Mouse (Mus musculus): ENCODE data around the gene Adh7.
A peak's percentile ranks its signal among the peaks of the same experiment; 100 is the strongest.

The Adh7 gene

DNA sequence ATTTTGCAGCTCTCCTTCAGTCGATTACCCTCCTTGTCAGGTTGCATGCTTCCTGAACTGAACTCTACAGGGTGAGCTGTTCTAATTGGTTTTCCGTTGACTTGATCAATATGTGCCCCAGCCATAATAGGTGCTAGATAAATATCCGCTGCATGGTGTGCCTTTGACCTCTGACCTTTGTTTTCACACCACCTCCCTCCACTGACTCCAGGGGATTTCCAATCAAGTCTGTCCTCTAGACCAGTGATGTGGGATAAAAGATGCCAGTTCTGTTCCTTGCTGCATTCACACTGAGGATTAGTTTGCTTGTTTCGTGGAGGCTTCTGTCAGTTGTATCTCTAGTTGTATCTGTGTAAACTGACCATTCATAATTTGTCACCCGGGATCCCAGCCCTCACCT lies 36.6 kb downstream of the Adh7 start:
- DNase-seq (ENCODE audit: low read depth, low spot score) = no peak

DNA sequence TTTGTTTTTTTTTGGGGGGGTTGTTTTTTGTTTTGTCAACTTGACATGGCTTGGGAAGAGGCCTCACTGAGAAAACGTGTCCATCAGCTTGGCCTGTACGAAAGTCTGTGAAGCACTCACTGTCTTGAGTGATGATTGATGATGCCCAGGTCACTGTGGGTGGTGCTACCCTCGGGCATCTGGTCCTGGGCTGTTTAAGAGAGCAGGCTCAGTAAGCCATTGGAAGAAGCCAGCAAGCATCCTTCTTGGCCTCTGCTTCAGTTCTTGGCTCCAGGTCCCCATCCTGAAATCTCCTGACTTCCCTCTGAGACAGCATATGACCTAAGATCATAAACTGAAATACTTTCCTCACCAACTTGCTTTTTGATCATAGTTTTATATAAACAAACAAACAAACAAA lies 37.8 kb downstream of the Adh7 start:
- no peak for DNase-seq (ENCODE audit: low read depth, low spot score)

DNA sequence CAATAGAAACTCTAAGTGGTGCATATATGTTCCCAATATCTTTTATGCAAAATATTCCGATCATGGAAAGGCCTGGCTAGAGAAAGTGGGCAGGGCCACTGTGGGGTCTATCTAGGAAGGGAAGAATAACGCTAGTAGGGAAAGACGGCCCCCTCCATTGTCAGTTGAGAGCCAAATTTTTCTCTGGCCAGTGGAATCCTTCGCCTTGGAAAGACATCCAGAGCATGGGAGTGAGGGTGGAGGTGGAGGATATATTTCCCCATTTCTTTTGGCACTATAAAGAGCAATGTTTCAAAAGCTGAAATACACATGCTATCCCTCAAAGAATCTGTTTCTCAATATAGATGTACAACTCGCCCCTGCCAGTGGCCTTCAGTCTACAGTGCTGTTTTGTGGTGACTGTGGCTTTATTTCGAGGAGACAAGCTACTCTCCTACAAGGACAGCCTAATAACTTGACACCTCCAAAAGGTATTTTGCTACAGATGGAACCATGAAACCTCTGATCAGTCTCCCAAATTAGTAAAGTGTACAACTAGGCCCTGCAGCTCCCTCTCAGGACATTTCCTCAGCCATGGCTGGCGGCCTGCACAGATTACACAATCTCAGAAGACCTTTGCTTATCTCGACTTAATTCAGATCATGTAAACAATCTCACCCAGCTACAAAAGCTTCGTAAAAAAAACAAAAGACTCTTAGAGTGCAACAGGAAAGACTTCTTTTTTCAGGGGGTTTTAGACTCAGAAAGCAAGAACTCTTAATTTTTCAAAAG lies 38.4 kb downstream of the Adh7 start:
- no peak for DNase-seq (ENCODE audit: low read depth, low spot score)

DNA sequence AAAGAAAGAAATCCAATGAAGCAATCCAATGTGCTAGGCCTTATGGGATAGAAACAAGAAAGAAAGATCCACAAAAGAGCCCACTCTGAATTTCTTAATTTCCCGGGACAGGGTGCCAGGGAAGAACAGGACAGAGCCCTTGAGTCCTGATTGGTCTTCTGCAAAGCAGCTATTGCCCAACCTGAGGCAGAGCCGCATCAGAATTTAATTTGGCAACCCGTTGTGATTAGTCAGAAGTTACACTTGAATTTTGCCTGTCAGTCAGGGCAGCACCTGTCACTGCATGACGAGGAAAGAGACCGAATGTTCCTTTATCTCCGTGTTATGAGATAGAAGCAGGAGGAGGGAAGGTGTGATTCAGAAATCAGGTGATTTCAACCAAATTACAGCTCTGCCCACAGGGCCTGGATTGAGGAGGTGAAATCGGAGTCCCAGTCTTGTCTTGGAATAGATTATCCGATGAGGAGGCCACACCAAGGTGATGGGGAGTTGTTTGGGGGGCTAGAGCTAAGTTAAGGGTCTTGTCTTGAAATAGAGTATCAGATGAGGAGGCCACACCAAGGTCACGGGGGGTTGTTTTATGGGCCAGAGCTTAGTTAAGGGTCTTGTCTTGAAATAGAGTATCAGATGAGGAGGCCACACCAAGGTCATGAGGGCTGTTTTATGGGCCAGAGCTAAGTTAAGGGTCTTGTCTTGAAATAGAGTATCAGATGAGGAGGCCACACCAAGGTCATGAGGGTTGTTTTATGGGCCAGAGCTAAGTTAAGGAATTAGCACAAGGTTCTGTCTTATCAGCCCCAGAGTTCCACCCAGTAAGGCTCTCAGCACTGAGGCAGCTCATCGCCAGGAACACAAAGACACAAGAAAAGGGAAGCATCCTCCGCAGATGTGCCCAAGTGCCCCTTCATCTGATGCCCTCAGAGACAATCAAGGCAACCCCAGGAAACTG lies 43.4 kb downstream of the Adh7 start, which contains the start of gene Adh1:
Gene Adh1, plus strand, starts transcription at position 271 of the 949 bp plus-strand sequence.
- no peak for DNase-seq (ENCODE audit: low read depth, low spot score)

DNA sequence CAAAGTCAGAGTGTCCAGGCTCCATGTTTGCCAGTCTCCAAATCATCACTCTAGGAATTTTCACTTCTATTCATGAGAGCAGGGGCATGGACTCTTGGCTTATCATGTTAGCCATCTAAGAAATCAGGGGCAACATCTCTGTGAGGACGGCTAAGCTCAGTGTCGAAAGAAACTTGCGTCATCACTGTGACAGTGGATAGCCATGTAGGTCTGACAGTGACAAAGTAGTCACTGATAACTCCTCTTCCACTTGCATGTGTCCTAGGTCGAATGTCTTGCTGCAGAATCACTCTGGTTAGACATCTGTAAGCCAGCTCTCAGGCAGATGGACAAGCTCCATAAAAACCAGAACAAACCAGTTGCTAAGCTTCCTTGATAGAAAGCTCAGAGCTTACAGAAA lies 45.0 kb downstream of the Adh7 start:
- no peak for DNase-seq (ENCODE audit: low read depth, low spot score)

DNA sequence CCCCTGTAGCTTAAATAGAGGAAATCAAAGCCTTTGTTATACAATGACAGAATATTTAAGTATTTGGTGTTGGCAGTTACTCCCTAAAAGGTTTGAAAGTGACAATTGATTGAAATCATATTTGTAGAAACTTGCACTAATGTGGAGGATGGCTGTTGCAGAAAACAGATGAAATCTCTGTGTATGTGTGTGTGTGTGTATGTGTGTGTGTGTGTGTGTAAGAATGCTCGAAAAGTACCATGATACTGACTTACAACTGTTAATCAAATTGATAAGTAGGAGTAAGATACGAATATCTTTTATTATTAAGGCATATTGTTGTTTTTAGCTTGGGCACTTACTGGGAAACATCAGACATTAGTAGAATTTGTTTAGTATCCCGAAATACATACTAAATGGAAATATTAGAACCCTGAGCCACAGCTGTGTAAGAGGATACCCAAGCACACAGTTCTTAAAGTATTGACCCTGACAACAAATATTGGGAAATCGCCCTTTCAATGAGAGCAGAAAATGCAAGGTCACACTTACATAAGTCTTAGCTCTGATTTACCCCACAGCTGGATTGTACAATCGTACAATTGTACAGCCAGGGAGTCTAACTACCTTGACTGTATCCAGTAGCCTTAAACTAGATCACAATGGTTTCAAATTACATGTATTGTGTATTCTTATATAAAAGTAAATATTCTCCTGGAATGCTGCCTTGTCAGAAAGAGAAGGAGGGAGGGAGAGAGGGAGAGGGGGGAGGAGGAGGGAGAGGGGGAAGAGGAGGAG lies 45.8 kb downstream of the Adh7 start:
- no peak for DNase-seq (ENCODE audit: low read depth, low spot score)

DNA sequence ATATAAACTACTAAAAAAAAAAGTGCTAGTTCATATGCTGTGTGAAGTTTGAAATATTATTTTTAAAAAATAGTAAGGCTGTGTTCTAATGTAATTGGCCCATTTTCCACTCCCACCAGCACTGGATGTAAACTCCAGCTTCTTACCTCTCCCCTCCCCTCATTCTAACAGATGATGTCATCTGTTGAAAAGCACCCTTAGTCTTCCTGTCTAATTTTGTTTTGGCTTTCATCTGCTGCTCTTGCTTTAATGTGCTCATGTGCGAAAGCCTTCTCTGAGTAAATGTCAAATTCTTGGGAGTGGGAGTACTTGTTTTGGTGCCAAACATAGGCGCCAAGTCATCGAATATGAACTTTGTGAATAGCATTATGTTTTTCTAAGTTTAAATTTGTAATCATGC lies 47.1 kb downstream of the Adh7 start:
- peak; percentile 42 for DNase-seq (ENCODE audit: low read depth, low spot score)

DNA sequence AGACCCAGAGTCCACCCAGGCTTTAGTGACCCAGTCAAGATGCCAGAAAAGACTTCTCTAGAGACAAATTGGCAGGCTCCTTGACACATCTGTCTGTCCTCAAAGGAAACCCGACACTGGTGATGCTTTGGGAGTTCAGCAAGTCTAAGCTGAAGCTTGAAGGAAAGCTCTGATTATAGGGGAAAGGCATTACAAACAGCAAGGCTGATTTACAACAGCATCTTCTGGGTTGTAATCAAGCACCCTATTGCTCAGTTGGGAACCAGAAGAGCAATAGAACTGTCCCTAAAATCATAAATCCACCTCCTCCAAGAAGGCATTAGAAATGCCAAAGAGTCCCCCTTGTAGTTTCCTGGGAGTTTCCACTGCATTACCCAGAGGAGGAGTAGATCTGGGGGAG lies 52.9 kb downstream of the Adh7 start:
- DNase-seq (ENCODE audit: low read depth, low spot score) = no peak

DNA sequence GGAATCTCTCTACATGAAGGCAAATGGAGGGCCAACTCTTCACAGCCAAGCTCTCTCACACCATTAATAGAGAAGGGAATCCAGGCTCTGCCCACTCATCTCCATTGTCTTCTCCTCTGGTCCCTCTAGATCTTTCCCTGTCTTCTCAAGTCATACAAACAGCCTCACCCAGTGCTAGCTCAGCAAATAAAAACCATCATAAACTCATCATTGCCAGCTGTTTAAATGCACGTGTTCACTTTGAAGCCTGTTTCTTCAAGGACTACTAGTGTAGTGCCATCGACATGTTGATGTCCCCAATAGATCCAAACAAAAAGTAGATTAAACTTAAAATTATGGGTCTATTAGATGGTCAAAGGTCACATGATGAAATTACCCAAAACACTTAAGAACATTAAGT lies 53.7 kb downstream of the Adh7 start:
- no peak for DNase-seq (ENCODE audit: low read depth, low spot score)

DNA sequence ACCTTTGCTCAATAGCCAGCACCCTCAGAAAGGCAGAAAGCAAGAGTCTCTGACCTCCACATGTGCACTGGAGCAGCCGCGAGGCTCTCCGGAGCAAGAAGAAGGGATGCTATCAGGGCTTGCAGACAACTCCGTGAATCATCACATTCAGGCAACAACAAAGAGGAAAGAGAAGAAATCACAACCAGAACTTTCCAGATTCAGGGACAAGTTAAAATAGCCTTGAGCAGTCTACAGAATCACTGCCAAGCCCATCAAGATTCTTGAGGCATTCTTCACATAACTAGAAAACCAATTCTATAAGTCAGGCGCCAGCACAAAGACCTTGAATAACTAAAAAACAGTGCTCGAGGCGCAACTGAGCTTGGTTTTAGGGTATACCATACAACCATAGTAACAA lies 55.5 kb downstream of the Adh7 start:
- DNase-seq (ENCODE audit: low read depth, low spot score) = no peak

DNA sequence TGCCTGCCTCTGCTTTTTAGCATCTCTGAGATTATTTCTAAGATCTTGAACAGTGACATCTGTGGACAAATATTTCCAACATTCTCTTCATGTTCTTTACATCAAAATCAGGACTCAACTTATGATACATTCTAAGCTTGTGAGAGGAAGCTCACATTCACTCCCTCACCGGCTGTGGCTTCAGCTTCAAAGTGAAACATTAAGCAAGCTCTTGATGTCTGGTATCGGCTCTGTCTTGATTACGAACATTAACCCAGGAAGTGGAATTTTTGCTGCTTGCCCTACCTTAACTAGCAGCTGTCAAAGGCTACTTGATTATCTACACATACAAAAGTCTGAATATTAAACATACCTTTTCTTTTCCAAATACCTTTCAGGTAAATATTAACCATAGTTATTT lies 57.5 kb downstream of the Adh7 start:
- DNase-seq (ENCODE audit: low read depth, low spot score) = no peak

DNA sequence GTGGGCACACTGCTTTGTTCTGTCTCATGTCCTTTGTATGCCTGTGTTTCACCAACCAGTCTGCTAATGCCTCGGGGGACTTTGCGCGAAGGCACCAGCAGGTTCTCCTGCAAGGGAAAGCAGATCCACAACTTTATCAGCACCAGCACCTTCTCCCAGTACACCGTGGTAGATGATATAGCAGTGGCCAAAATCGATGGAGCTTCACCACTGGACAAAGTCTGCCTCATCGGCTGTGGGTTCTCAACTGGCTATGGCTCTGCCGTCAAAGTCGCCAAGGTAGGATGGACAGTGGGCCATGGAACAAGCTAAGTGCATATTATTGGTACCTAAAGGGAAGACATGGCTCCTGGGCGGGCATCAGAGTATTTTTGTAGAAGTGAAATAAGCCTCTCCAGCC lies 65.0 kb downstream of the Adh7 start:
- DNase-seq (ENCODE audit: low read depth, low spot score) = no peak
